9 mouse cellular contexts compared by ENCODE assay signal in genomic region chr13:97244712-97245105, GRCm38 (mm10). TPM values are rescaled to one million over a fixed set of nuclear protein-coding genes. Genes with fewer than 3 reads are reported as not detected.
A peak's percentile ranks its signal among the peaks of the same experiment; 100 is the strongest.
DNase-seq lines count a peak whose midpoint lies in the region; ATAC-seq lines count a peak whose summit lies in the region.
"Had no signal": no experiment of that assay in that cellular context is flagged by ENCODE, and none has a peak within 500 bp of the region (broad histone marks: within the 10 kb centered on the region; RNA-seq: fewer than 3 reads in every experiment).

No protein-coding gene starts in this region.

- ATAC-seq in neural tube, embryonic 11.5 days (ENCODE audit: insufficient read depth, low FRiP score, low TSS enrichment): no peak
- ATAC-seq in limb, embryonic 13.5 days (ENCODE audit: low FRiP score, low read depth): no peak

- no peak overlapping the region for H3K9ac ChIP-seq in neural tube, embryonic 11.5 days (ENCODE audit: low read length)
- H3K9ac ChIP-seq in limb, embryonic 13.5 days: no peak overlapping the region

- 59% methylated on average over 11 of the region's 11 CpGs for WGBS in heart, embryonic 10.5 days
- WGBS in neural tube, embryonic 11.5 days: 54% methylated on average over 11 of the region's 11 CpGs
- WGBS in limb, embryonic 13.5 days: 86% methylated on average over 11 of the region's 11 CpGs

- peaks cover 61% of the 10 kb centered on the region for H3K4me1 ChIP-seq in heart, embryonic 10.5 days
- peaks cover 39% of the 10 kb centered on the region for H3K4me1 ChIP-seq in neural tube, embryonic 11.5 days (ENCODE audit: control insufficient read depth, insufficient read depth, low read length)
- H3K4me1 ChIP-seq in limb, embryonic 13.5 days: peaks cover 81% of the 10 kb centered on the region

- intact Hi-C loops in heart, postnatal 14 days (cut with DNase I): loop anchor here (5.0 kb wide), 3 partner anchors 78 to 363 kb away; no protein-coding TSS in a partner anchor

- no peaks in the 10 kb centered on the region for H3K9me3 ChIP-seq in heart, embryonic 10.5 days
- H3K9me3 ChIP-seq in neural tube, embryonic 11.5 days (ENCODE audit: control insufficient read depth, low read length): no peaks in the 10 kb centered on the region
- no peaks in the 10 kb centered on the region for H3K9me3 ChIP-seq in limb, embryonic 13.5 days

- peak overlapping the region; percentile 83 for H3K4me2 ChIP-seq in neural tube, embryonic 11.5 days (ENCODE audit: low read depth)
- H3K4me2 ChIP-seq in limb, embryonic 13.5 days (replicated peaks): peak overlapping the region; percentile 93

- H3K27me3 ChIP-seq in heart, embryonic 10.5 days (ENCODE audit: insufficient read depth, poor library complexity, severe bottlenecking): no peaks in the 10 kb centered on the region
- no peaks in the 10 kb centered on the region for H3K27me3 ChIP-seq in neural tube, embryonic 11.5 days (ENCODE audit: control insufficient read depth, insufficient read depth, low read length)
- H3K27me3 ChIP-seq in limb, embryonic 13.5 days: 0 out of 2 replicates have a peak, but pooled peaks cover 3% of the 10 kb centered on the region

- DNase-seq in heart, embryonic 10.5 days (ENCODE audit: low spot score): no peak
- DNase-seq in heart, postnatal 14 days: no peak
- DNase-seq in neural tube, embryonic 11.5 days (ENCODE audit: low spot score): no peak
- DNase-seq in neural tube, embryonic 10.5 days (ENCODE audit: extremely low spot score, low spot score): no peak
- no peak for DNase-seq in spleen, postnatal 10 days (ENCODE audit: low spot score in 2 of 2)
- no peak for DNase-seq in thymus, postnatal 25 days
- no peak for DNase-seq in adrenal gland, adult 8-10 months
- DNase-seq: right cerebral cortex, postnatal 25 days had no signal

- H3K36me3 ChIP-seq in heart, embryonic 10.5 days: peaks cover 46% of the 10 kb centered on the region
- H3K36me3 ChIP-seq in neural tube, embryonic 11.5 days (ENCODE audit: control insufficient read depth, insufficient read depth, low read length): peaks cover 14% of the 10 kb centered on the region; the same call in 1 of the 2 replicates
- H3K36me3 ChIP-seq in limb, embryonic 13.5 days: peaks cover 49% of the 10 kb centered on the region

- H3K4me3 ChIP-seq in heart, embryonic 10.5 days: peak overlapping the region; percentile 89; the same call in 1 of the 2 replicates
- peak overlapping the region; percentile 85 for H3K4me3 ChIP-seq in neural tube, embryonic 11.5 days (ENCODE audit: low read depth, low read length)
- peak overlapping the region; percentile 93 for H3K4me3 ChIP-seq in limb, embryonic 13.5 days

- H3K27ac ChIP-seq in heart, embryonic 10.5 days: no peak overlapping the region
- H3K27ac ChIP-seq in neural tube, embryonic 11.5 days (ENCODE audit: low read depth, low read length): no peak overlapping the region
- H3K27ac ChIP-seq in limb, embryonic 13.5 days: no peak overlapping the region

RNA-seq across cellular contexts. Expression of gene Enc1, which starts 3.8 kb away (rescaled TPM):
- 3.9 and 4.2 TPM in 2 replicates for polyA plus RNA-seq in heart, embryonic 10.5 days (2016; fragmentation: Nextera tagmentation; extraction: Ambion mirVana)
- total RNA-seq in heart, postnatal 14 days (2021): 10 to 100 TPM; 11.2 to 11.3 TPM
- 23.6 and 24.3 TPM in 2 replicates for polyA plus RNA-seq in neural tube, embryonic 11.5 days (2014; fragmentation: Nextera tagmentation; extraction: Ambion mirVana)
- polyA plus RNA-seq in limb, embryonic 13.5 days (2015; fragmentation: Nextera tagmentation; extraction: Ambion mirVana): 8.2 and 8.9 TPM in 2 replicates
- total RNA-seq in adrenal gland, adult 8-10 months (2022): 1 to 10 TPM; 4.3 to 8.7 (median 7.9) TPM

RNA-seq across cellular contexts. Expression of gene Hexb, which starts 46.6 kb away (rescaled TPM):
- 23.3 and 24.9 TPM in 2 replicates for polyA plus RNA-seq in heart, embryonic 10.5 days (2016; fragmentation: Nextera tagmentation; extraction: Ambion mirVana)
- total RNA-seq in heart, postnatal 14 days (2021): 10 to 100 TPM; 22.9 to 24.4 TPM
- 25.3 and 26.7 TPM in 2 replicates for polyA plus RNA-seq in neural tube, embryonic 11.5 days (2014; fragmentation: Nextera tagmentation; extraction: Ambion mirVana)
- polyA plus RNA-seq in limb, embryonic 13.5 days (2015; fragmentation: Nextera tagmentation; extraction: Ambion mirVana): 38.3 and 40.3 TPM in 2 replicates
- total RNA-seq in adrenal gland, adult 8-10 months (2022): 10 to 100 TPM; 34.1 to 72.0 (median 50.7) TPM
